Mouse (Mus musculus) small intestine, adult 2 months (tissue): ENCODE measurements around the gene Arnt.

Source experiments
- CTCF ChIP-seq: fragments of 200-500 bp; IDR thresholded peaks from 2 replicates; pipeline ENCODE4 v1.5.1; 2012; ENCODE audit warnings: low read depth, mild to moderate bottlenecking, control low read depth, inconsistent platforms, low read length, moderate library complexity, mixed read lengths; ENCODE audit not compliant: insufficient replicate concordance, insufficient read length; ENCODE audit errors: extremely low read depth
- POLR2A ChIP-seq: fragments of 200-500 bp; IDR thresholded peaks from 2 replicates; pipeline ENCODE4 v1.6.1; 2012; ENCODE audit warnings: low read depth, mild to moderate bottlenecking, control low read depth, inconsistent platforms, low read length, moderate library complexity

DNA sequence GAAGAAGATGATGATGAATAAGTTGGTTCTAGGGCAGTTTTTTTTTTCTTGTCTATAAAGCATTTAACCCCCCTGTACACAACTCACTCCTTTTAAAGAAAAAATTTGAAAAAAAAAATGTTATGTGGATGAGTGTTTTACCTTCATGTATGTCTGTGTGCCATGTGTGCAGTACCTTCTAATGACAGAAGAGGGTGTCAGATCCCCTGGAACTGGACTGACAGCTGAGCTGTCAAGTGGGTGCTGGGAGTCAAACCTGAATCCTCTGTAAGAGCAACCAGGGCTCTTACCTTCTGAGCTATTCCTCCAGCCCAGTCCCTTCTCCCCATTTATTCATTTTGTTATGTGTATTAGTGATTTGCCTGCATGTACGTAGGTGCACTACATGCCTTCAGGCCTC lies 96.8 kb downstream of the Arnt start:
- TF ChIP-seq CTCF = no peak
- TF ChIP-seq POLR2A = no peak
